Mouse (Mus musculus): ENCODE results near the gene Cnn2.

GRCm38 (mm10) chr10:79983670-79984069 is 4.7 kb upstream of the Cnn2 start:
- TF ChIP-seq CTCF (conservative IDR thresholded peaks at IDR 0.05; ENCODE audit: low read length) (no peak), POU5F1 (IDR thresholded peaks at IDR 0.05; ENCODE audit: borderline replicate concordance, low read length) (no peak)

All from E14TG2a.4 (cell line).